Mouse (Mus musculus) stomach, postnatal 0 days (tissue): ENCODE measurements at regions not wholly inside any gene's neighbourhood (a gene's known extent, or its start where the extent isn't known, plus 50 kb on each side); places are given as distances from the start of the nearest gene placed in this dataset.

Source experiments
- CTCF ChIP-seq: IDR thresholded peaks from 2 replicates; pipeline ENCODE4 v1.5.1; 2016; ENCODE audit warnings: antibody characterized with exemption, low read depth, mild to moderate bottlenecking, moderate library complexity
- EP300 ChIP-seq: optimal IDR thresholded peaks from 2 replicates; pipeline ENCODE3; 2016; ENCODE audit warnings: antibody characterized with exemption

DNA sequence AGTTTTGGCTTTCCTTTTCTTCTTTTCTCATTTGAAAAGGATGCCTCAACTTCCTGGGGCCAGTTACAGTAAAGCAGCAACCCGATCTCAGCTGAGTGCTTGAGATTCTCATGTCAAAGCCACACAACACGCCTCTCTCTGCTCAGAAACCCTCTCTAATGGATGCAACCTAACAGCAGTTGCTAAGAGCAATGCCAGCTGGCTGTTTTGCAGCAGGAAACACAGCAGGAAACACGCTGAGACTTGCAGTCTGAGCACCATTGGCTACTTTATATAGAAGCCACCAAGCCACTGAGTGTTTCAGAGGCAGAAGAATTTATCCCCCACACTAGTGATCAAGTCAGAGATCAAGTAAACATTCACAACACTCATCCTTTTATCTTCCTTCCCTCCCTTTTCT is 193.5 kb upstream of the Foxq1 start:
- no peak for TF ChIP-seq CTCF
- TF ChIP-seq EP300: no peak
